Mouse (Mus musculus) brain, embryonic 18.5 days (tissue): ENCODE measurements around the gene Hist1h2bk.

Experiments
- DNase-seq: peaks from one replicate; pipeline ENCODE4 v3.0.0-alpha.2; 2012; ENCODE audit warnings: low read depth, low spot score

Hist1h2bk gene

GRCm38 (mm10) chr13:22013716-22014115 lies 22.0 kb upstream of the Hist1h2bk start:
- no peak for DNase-seq

- no peak for DNase-seq
Observed at GRCm38 (mm10) chr13:22014411-22014845, 21.2 kb upstream of the Hist1h2bk start.

GRCm38 (mm10) chr13:22015479-22016450 lies 19.9 kb upstream of the Hist1h2bk start:
- DNase-seq: no peak

GRCm38 (mm10) chr13:22019934-22020835 lies 15.5 kb upstream of the Hist1h2bk start:
- DNase-seq: no peak

GRCm38 (mm10) chr13:22020901-22021339 lies 14.8 kb upstream of the Hist1h2bk start:
- DNase-seq: no peak

GRCm38 (mm10) chr13:22021581-22021980 lies 14.1 kb upstream of the Hist1h2bk start:
- DNase-seq: no peak

GRCm38 (mm10) chr13:22022241-22022640 lies 13.4 kb upstream of the Hist1h2bk start:
- DNase-seq: no peak

- no peak for DNase-seq
Observed at GRCm38 (mm10) chr13:22026058-22027031, 9.3 kb upstream of the Hist1h2bk start.

- DNase-seq: no peak
Observed at GRCm38 (mm10) chr13:22028673-22029460, 6.8 kb upstream of the Hist1h2bk start.

- no peak for DNase-seq
Observed at GRCm38 (mm10) chr13:22029928-22030327, 5.7 kb upstream of the Hist1h2bk start.

GRCm38 (mm10) chr13:22030493-22030892 lies 5.2 kb upstream of the Hist1h2bk start:
- DNase-seq: no peak

- DNase-seq: no peak
Observed at GRCm38 (mm10) chr13:22033741-22034442, 1.8 kb upstream of the Hist1h2bk start.

- no peak for DNase-seq
Observed at GRCm38 (mm10) chr13:22034443-22035266, 1.0 kb upstream of the Hist1h2bk start.

- no peak for DNase-seq
Observed at GRCm38 (mm10) chr13:22036149-22036956, 683 bp downstream of the Hist1h2bk start.

- no peak for DNase-seq
Observed at GRCm38 (mm10) chr13:22036986-22037385, 1.3 kb downstream of the Hist1h2bk start.

- no peak for DNase-seq
Observed at GRCm38 (mm10) chr13:22037415-22037814, 1.7 kb downstream of the Hist1h2bk start.

- no peak for DNase-seq
Observed at GRCm38 (mm10) chr13:22039364-22039763, 3.7 kb downstream of the Hist1h2bk start.
